Mouse (Mus musculus): ENCODE results near the gene Isyna1.

GRCm38 (mm10) chr8:70558334-70558733, 35.8 kb upstream of the Isyna1 start:
- TF ChIP-seq CTCF (IDR thresholded peaks at IDR 0.05; ENCODE audit: low read depth): peak; percentile 54
- TF ChIP-seq EP300 (IDR thresholded peaks at IDR 0.05; ENCODE audit: low read depth): no peak

All from liver, embryonic 14.5 days (tissue).